Mouse (Mus musculus): Measurements from ENCODE around the gene Hras. TPM values are rescaled to one million over a fixed set of nuclear protein-coding genes. Genes with fewer than 3 reads are reported as not detected.

Gene Hras
- polyA plus RNA-seq, 2 experiments, result 66.8 to 84.4 TPM

DNA sequence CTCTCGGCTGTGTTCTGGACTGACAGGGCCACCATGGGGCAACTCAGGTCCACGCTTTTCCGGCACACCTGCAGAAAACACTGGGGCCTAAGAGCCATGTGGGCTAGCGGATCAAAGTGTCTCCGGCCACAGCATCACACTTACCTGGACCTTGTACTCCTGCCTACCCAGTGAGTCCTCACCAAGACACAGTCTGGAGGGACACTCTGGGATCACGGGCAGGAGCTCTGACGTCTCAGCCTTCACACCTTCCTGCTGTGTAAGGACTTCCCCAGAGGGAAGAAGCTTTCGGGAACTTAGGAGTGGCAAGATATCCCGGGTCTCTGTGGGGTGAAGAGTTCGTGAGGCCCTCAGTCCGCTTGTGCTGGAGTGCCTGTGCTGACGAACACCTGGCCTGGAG, 16.3 kb upstream of the Hras start:
- no peak overlapping the region for H3K4me3 ChIP-seq (ENCODE audit: insufficient read depth in 1 of 2, low read depth in 2 of 2, low read length in 2 of 2)
- DNase-seq (ENCODE audit: low read depth in 3 of 3, low spot score in 3 of 3) (no peak), ATAC-seq (ENCODE audit: insufficient read depth) (no peak)
- peak overlapping the region; percentile 61 for H3K4me2 ChIP-seq (ENCODE audit: low read depth)
- no peaks in the 10 kb centered on the region for H3K36me3 ChIP-seq (replicated peaks; ENCODE audit: control insufficient read depth, insufficient read depth, low read depth)
- H3K27ac ChIP-seq, result peak overlapping the region; percentile 83
- TF ChIP-seq CTCF (IDR thresholded peaks at IDR 0.05; ENCODE audit: low read depth) (no peak), EP300 (IDR thresholded peaks at IDR 0.05; ENCODE audit: low read depth) (no peak)
- no peaks in the 10 kb centered on the region for H3K27me3 ChIP-seq (ENCODE audit: control insufficient read depth, insufficient read depth, low read length)
- H3K9me3 ChIP-seq (ENCODE audit: control insufficient read depth, low read length), result no peaks in the 10 kb centered on the region
- WGBS (ENCODE audit: insufficient replicate concordance), result 77% methylated on average over 12 of the region's 12 CpGs
- peak overlapping the region; percentile 4; the same call in 1 of the 2 replicates for H3K9ac ChIP-seq (replicated peaks)
- peaks cover 52 to 68% of the 10 kb centered on the region in 2 experiments for H3K4me1 ChIP-seq (replicated peaks; ENCODE audit: control insufficient read depth in 2 of 2, insufficient read depth in 2 of 2, low read length in 1 of 2)

DNA sequence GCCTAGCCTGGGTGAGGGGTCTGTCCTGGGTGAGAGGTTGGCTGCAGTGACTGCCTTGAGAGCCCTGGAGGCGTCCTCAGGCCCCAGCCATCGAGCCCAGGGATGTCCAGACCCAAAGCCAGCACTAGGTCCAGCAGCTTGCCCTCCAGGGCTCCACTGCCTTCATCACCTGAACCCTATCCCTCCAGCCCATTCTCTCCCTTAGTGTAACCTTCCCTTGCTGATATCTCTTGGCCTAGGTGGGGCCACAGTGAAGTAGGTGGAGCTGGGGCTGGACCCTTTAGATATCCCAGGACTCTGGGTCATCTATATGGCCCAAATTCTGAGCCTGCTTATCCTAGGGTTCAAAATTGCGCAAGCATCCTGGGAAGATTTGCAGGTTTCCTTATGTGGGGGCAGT, 15.7 kb upstream of the Hras start:
- WGBS (ENCODE audit: insufficient replicate concordance), result 42% methylated on average over 3 of the region's 3 CpGs
- Histone ChIP-seq H3K4me1 (replicated peaks; ENCODE audit: control insufficient read depth in 2 of 2, insufficient read depth in 2 of 2, low read length in 1 of 2) (peaks cover 48 to 67% of the 10 kb centered on the region in 2 experiments), H3K4me3 (ENCODE audit: insufficient read depth in 1 of 2, low read depth in 2 of 2, low read length in 2 of 2) (peak overlapping the region in 1 of 2 experiments; percentile 14; a peak in 2 of 4 replicates), H3K27ac (peak overlapping the region; percentile 83), H3K9ac (replicated peaks) (peak overlapping the region; percentile 55), H3K9me3 (ENCODE audit: control insufficient read depth, low read length) (no peaks in the 10 kb centered on the region), H3K27me3 (ENCODE audit: control insufficient read depth, insufficient read depth, low read length) (no peaks in the 10 kb centered on the region), H3K36me3 (replicated peaks; ENCODE audit: control insufficient read depth, insufficient read depth, low read depth) (no peaks in the 10 kb centered on the region), H3K4me2 (ENCODE audit: low read depth) (peak overlapping the region; percentile 61)
- no peak for TF ChIP-seq CTCF (IDR thresholded peaks at IDR 0.05; ENCODE audit: low read depth)
- peak; percentile 78 for TF ChIP-seq EP300 (IDR thresholded peaks at IDR 0.05; ENCODE audit: low read depth)
- peak; percentile 92 for ATAC-seq (ENCODE audit: insufficient read depth)
- DNase-seq (ENCODE audit: low read depth in 3 of 3, low spot score in 3 of 3), result peak; percentile 66 to 77 (median 71)

GRCm38 (mm10) chr7:141206182-141206937, 12.6 kb upstream of the Hras start:
- Histone ChIP-seq H3K9me3 (ENCODE audit: control insufficient read depth, low read length) (no peaks in the 10 kb centered on the region), H3K27me3 (ENCODE audit: control insufficient read depth, insufficient read depth, low read length) (no peaks in the 10 kb centered on the region), H3K27ac (peak overlapping the region; percentile 23), H3K4me3 (ENCODE audit: insufficient read depth in 1 of 2, low read depth in 2 of 2, low read length in 2 of 2) (no peak overlapping the region), H3K4me1 (replicated peaks; ENCODE audit: control insufficient read depth in 2 of 2, insufficient read depth in 2 of 2, low read length in 1 of 2) (peaks cover 46 to 53% of the 10 kb centered on the region in 2 experiments), H3K4me2 (ENCODE audit: low read depth) (no peak overlapping the region; the same call in 1 of the 2 replicates), H3K36me3 (replicated peaks; ENCODE audit: control insufficient read depth, insufficient read depth, low read depth) (no peaks in the 10 kb centered on the region), H3K9ac (replicated peaks) (peak overlapping the region; percentile 33)
- DNase-seq (ENCODE audit: low read depth in 3 of 3, low spot score in 3 of 3) (peak in 1 of 3 experiments; percentile 48), ATAC-seq (ENCODE audit: insufficient read depth) (peak; percentile 48)
- WGBS (ENCODE audit: insufficient replicate concordance), result 75% methylated on average over 18 of the region's 18 CpGs
- TF ChIP-seq CTCF (IDR thresholded peaks at IDR 0.05; ENCODE audit: low read depth), result no peak
- peak; percentile 83 for TF ChIP-seq EP300 (IDR thresholded peaks at IDR 0.05; ENCODE audit: low read depth)

- Histone ChIP-seq H3K4me3 (ENCODE audit: insufficient read depth in 1 of 2, low read depth in 2 of 2, low read length in 2 of 2) (no peak overlapping the region), H3K27ac (peak overlapping the region; percentile 10), H3K27me3 (ENCODE audit: control insufficient read depth, insufficient read depth, low read length) (no peaks in the 10 kb centered on the region), H3K36me3 (replicated peaks; ENCODE audit: control insufficient read depth, insufficient read depth, low read depth) (no peaks in the 10 kb centered on the region), H3K4me1 (replicated peaks; ENCODE audit: control insufficient read depth in 2 of 2, insufficient read depth in 2 of 2, low read length in 1 of 2) (peaks cover 41 to 46% of the 10 kb centered on the region in 2 experiments), H3K4me2 (ENCODE audit: low read depth) (no peak overlapping the region), H3K9me3 (ENCODE audit: control insufficient read depth, low read length) (no peaks in the 10 kb centered on the region), H3K9ac (replicated peaks) (no peak overlapping the region)
- TF ChIP-seq EP300 (IDR thresholded peaks at IDR 0.05; ENCODE audit: low read depth), result no peak
- TF ChIP-seq CTCF (IDR thresholded peaks at IDR 0.05; ENCODE audit: low read depth), result no peak
- ATAC-seq (ENCODE audit: insufficient read depth), result no peak
- 86% methylated on average over 5 of the region's 5 CpGs for WGBS (ENCODE audit: insufficient replicate concordance)
- no peak for DNase-seq (ENCODE audit: low read depth in 3 of 3, low spot score in 3 of 3)
These were observed 11.7 kb upstream of the Hras start for GRCm38 (mm10) chr7:141205504-141205903.

DNA sequence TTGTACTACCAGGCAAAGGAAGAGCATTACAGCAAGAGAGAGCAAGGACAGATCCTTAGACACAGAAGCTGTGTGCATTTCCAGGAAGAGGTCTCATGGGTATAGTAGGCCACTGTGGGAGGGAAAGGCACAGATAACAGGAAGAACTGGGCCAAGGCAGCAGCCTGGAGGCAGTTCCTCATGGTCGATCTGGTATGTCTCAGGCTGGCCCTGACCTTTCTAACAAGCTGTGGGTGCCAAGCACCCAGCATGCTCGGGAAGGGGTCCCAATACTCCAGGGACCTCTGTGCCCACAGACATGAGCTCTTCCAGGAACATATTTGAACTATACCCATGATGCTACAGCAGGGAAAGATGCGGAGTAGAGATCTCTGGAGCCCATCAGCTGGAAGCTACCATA, 10.7 kb upstream of the Hras start:
- no peak overlapping the region for H3K4me3 ChIP-seq (ENCODE audit: insufficient read depth in 1 of 2, low read depth in 2 of 2, low read length in 2 of 2)
- DNase-seq (ENCODE audit: low read depth in 3 of 3, low spot score in 3 of 3) (no peak), ATAC-seq (ENCODE audit: insufficient read depth) (no peak)
- no peaks in the 10 kb centered on the region for H3K36me3 ChIP-seq (replicated peaks; ENCODE audit: control insufficient read depth, insufficient read depth, low read depth)
- H3K9me3 ChIP-seq (ENCODE audit: control insufficient read depth, low read length), result no peaks in the 10 kb centered on the region
- WGBS (ENCODE audit: insufficient replicate concordance), result 52% methylated on average over 3 of the region's 3 CpGs
- H3K27ac ChIP-seq, result peak overlapping the region; percentile 7
- H3K9ac ChIP-seq (replicated peaks), result no peak overlapping the region; the same call in 1 of the 2 replicates
- no peaks in the 10 kb centered on the region for H3K27me3 ChIP-seq (ENCODE audit: control insufficient read depth, insufficient read depth, low read length)
- no peak for TF ChIP-seq CTCF (IDR thresholded peaks at IDR 0.05; ENCODE audit: low read depth)
- no peak for TF ChIP-seq EP300 (IDR thresholded peaks at IDR 0.05; ENCODE audit: low read depth)
- H3K4me2 ChIP-seq (ENCODE audit: low read depth), result no peak overlapping the region
- peaks cover 37 to 40% of the 10 kb centered on the region in 2 experiments for H3K4me1 ChIP-seq (replicated peaks; ENCODE audit: control insufficient read depth in 2 of 2, insufficient read depth in 2 of 2, low read length in 1 of 2)

Data from liver, embryonic 14.5 days (tissue).